Mouse (Mus musculus) intestine, postnatal 0 days (tissue): Measurements from ENCODE around the gene AI467606. TPM values are rescaled to one million over a fixed set of nuclear protein-coding genes. Genes with fewer than 3 reads are reported as not detected.
A peak's percentile ranks its signal among the peaks of the same experiment; 100 is the strongest.

ENCODE experiments used
- ATAC-seq: fragments of 200-750 bp; cut with Nextera tagmentation; 2 replicates; pipeline ENCODE4 v1.8.0; 2017; ENCODE audit warnings: mild to moderate bottlenecking, moderate TSS enrichment, moderate library complexity
- H3K27ac ChIP-seq: fragments of 300-500 bp; sonication (generic); 2 replicates; pipeline ENCODE4 v1.5.1; 2014; ENCODE audit warnings: mild to moderate bottlenecking, low read depth, low read length, moderate library complexity
- H3K27me3 ChIP-seq: fragments of 300-500 bp; sonication (generic); replicated peaks from 2 replicates; pipeline ENCODE4 v1.6.1; 2014; ENCODE audit warnings: low read length, mixed read lengths; ENCODE audit not compliant: control insufficient read depth, insufficient read depth
- H3K36me3 ChIP-seq: fragments of 300-500 bp; sonication (generic); 2 replicates; pipeline ENCODE4 v1.6.1; 2014; ENCODE audit warnings: mild to moderate bottlenecking, moderate library complexity; ENCODE audit not compliant: control insufficient read depth, insufficient read depth
- H3K4me1 ChIP-seq: fragments of 300-500 bp; sonication (generic); replicated peaks from 2 replicates; pipeline ENCODE4 v1.6.1; 2014; ENCODE audit warnings: antibody characterized with exemption, low read length, mixed read lengths; ENCODE audit not compliant: control insufficient read depth, insufficient read depth
- H3K4me2 ChIP-seq: fragments of 300-500 bp; sonication (generic); replicated peaks from 2 replicates; pipeline ENCODE4 v1.6.1; 2014; ENCODE audit warnings: low read depth, mild to moderate bottlenecking, moderate library complexity
- H3K4me3 ChIP-seq: fragments of 300-500 bp; sonication (generic); 2 replicates; pipeline ENCODE4 v1.5.1; 2014; ENCODE audit warnings: low read depth, low read length
- H3K9ac ChIP-seq: fragments of 300-500 bp; sonication (generic); 2 replicates; pipeline ENCODE4 v1.6.1; 2014; ENCODE audit warnings: mild to moderate bottlenecking, low read depth, low read length
- H3K9me3 ChIP-seq: fragments of 300-500 bp; sonication (generic); 2 replicates; pipeline ENCODE4 v1.6.1; 2016; ENCODE audit warnings: mixed run types; ENCODE audit not compliant: control insufficient read depth
- CTCF ChIP-seq: sonication (generic); IDR thresholded peaks from 2 replicates; pipeline ENCODE4 v1.5.1; 2016; ENCODE audit warnings: low read depth, mild to moderate bottlenecking, control low read depth, antibody characterized with exemption, moderate library complexity
- WGBS: fragments of 180-500 bp; shearing (Covaris S2); extraction: QIAGEN DNeasy Blood & Tissue Kit; methylation state at CpG from one replicate; pipeline ENCODE4 v1.1.7; 2014; 5-methylcytosine and 5-hydroxymethylcytosine counted together
- polyA plus RNA-seq: library from polyadenylated mRNA; unstranded; fragments of >200 nt; fragmentation: Nextera tagmentation; extraction: Ambion mirVana; gene quantifications from 2 replicates; pipeline ENCODE4 v1.2.1, GENCODE M21; 2015

The AI467606 gene
- polyA plus RNA-seq, 1 experiment from 2014 or later: 5.2 TPM

- ATAC-seq: peak; percentile 89
- 37% methylated on average over 4 of the region's 4 CpGs for WGBS
- H3K9me3 ChIP-seq: no peaks in the 10 kb centered on the region
- no peaks in the 10 kb centered on the region for H3K36me3 ChIP-seq
- no peak overlapping the region for H3K9ac ChIP-seq
- no peak overlapping the region for H3K4me2 ChIP-seq
- H3K4me3 ChIP-seq: no peak overlapping the region
- peaks cover 10% of the 10 kb centered on the region; the same call in 1 of the 2 replicates for H3K27me3 ChIP-seq
- H3K4me1 ChIP-seq: no peaks in the 10 kb centered on the region
- no peak overlapping the region for H3K27ac ChIP-seq
- TF ChIP-seq CTCF: no peak
These were observed 20.2 kb upstream of the AI467606 start for GRCm38 (mm10) chr7:127070871-127071413.

- ATAC-seq: no peak
- Histone ChIP-seq H3K9me3 (no peaks in the 10 kb centered on the region), H3K36me3 (no peaks in the 10 kb centered on the region), H3K4me2 (no peak overlapping the region), H3K4me1 (no peaks in the 10 kb centered on the region), H3K9ac (no peak overlapping the region), H3K27me3 (peaks cover 10% of the 10 kb centered on the region; the same call in 1 of the 2 replicates), H3K27ac (no peak overlapping the region), H3K4me3 (no peak overlapping the region)
- TF ChIP-seq CTCF: no peak
- WGBS: 75% methylated on average over 4 of the region's 4 CpGs
These were observed 17.9 kb upstream of the AI467606 start for GRCm38 (mm10) chr7:127073221-127073620.

DNA sequence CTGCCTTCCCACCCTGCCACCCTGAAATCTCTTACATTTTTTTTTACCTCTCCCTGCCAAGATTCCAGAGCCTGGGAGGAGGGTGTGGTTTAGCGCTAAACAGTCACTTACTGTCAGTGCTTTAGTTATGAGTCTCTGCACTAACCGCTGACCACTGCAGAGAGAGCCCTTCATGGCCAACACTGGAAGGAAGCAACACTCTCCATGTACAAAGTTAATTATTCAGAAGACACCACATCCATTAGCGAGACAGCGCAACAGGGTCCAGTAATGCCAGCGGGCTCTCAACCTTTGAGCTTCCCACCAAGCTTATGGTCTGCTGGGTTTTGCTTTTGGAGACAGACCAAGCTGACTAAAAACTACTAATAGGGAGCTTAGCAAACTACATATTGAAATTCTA lies 15.0 kb upstream of the AI467606 start:
- Histone ChIP-seq H3K9me3 (no peaks in the 10 kb centered on the region), H3K4me3 (no peak overlapping the region), H3K36me3 (no peaks in the 10 kb centered on the region), H3K9ac (no peak overlapping the region), H3K27ac (no peak overlapping the region), H3K27me3 (peaks cover 10% of the 10 kb centered on the region; the same call in 1 of the 2 replicates), H3K4me2 (no peak overlapping the region), H3K4me1 (no peaks in the 10 kb centered on the region)
- 85% methylated on average over 5 of the region's 5 CpGs for WGBS
- no peak for ATAC-seq
- TF ChIP-seq CTCF: no peak

- no peak for ATAC-seq
- no peak overlapping the region for H3K4me3 ChIP-seq
These were observed 13.5 kb upstream of the AI467606 start for GRCm38 (mm10) chr7:127077692-127078091.

DNA sequence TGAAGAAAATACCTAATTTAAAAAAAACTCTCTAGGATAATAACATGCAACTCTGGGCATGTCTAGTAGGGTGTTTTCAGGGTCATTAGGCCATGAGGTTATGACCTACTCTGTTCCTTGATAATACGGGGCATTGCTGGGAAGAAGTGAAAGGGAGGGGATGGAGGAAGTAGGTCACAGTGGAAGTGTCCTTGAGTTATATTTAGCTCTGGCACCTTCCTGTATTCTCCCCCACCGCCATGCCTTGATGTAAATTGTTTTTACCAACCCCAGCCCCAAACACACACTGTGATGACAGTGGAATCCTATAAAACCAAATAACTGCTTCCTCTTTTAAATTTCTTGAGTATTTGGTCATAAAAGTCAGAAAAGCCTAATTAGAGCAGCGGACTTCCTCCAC lies 11.1 kb upstream of the AI467606 start:
- no peak overlapping the region for H3K27ac ChIP-seq
- no peaks in the 10 kb centered on the region for H3K27me3 ChIP-seq
- H3K4me2 ChIP-seq: no peak overlapping the region
- no peak for ATAC-seq
- H3K36me3 ChIP-seq: no peaks in the 10 kb centered on the region
- no peak overlapping the region for H3K9ac ChIP-seq
- no peak for TF ChIP-seq CTCF
- H3K9me3 ChIP-seq: no peaks in the 10 kb centered on the region
- no peak overlapping the region for H3K4me3 ChIP-seq
- H3K4me1 ChIP-seq: no peaks in the 10 kb centered on the region
- 50% methylated on average over 3 of the region's 3 CpGs for WGBS

More at GRCm38 (mm10) chr7:127077692-127078091, 13.5 kb upstream of the AI467606 start:
- no peaks in the 10 kb centered on the region for H3K4me1 ChIP-seq
- H3K27me3 ChIP-seq: peaks cover 5% of the 10 kb centered on the region; the same call in 1 of the 2 replicates
- WGBS: 87% methylated on average over 3 of the region's 3 CpGs
- no peaks in the 10 kb centered on the region for H3K36me3 ChIP-seq
- H3K9me3 ChIP-seq: no peaks in the 10 kb centered on the region
- H3K4me2 ChIP-seq: no peak overlapping the region
- peak; percentile 41 for TF ChIP-seq CTCF
- H3K9ac ChIP-seq: no peak overlapping the region
- H3K27ac ChIP-seq: no peak overlapping the region

DNA sequence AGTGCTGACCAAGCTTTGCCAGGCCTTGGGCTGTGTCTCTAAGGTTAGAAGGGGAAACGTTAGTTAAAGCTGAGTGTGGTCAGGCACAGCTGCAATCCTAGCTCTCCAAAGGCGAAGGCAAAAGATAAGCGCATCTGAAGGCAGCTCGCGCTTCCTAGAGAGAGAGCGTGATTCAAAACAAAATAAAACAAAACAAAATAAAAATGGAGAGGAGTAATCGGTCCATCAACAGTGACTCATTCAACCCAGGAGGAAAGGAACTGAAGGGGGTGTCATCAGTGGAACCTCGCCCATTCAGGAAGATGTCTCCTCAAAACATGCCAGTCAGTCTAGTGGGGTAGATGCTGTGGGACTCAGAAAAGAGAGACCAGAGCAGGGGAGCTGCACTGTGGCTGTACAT lies 8.9 kb upstream of the AI467606 start:
- TF ChIP-seq CTCF: no peak
- Histone ChIP-seq H3K4me3 (no peak overlapping the region), H3K9me3 (no peaks in the 10 kb centered on the region), H3K36me3 (no peaks in the 10 kb centered on the region), H3K9ac (no peak overlapping the region), H3K27ac (no peak overlapping the region), H3K4me2 (no peak overlapping the region), H3K27me3 (no peaks in the 10 kb centered on the region), H3K4me1 (no peaks in the 10 kb centered on the region)
- 82% methylated on average over 8 of the region's 8 CpGs for WGBS
- ATAC-seq: no peak

DNA sequence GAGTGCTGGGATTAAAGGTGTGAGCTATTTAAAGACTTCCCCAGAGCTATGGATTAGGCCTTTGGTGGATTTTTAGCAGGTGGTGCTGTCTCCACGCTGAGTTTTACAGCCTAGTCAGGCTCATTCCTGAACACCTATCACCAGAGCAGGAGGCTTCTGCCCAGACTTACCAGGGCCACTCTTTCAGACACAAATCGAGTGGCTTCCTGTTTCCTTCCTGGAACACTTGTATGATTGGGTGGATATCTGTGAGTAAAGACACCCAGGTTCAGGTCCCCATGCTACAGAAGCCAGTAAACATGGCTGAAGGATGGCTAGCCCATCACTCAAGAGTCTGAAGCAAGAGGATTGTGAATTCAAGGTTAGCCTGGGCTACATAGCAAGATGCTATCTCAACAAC lies 8.2 kb upstream of the AI467606 start:
- Histone ChIP-seq H3K4me3 (no peak overlapping the region), H3K27ac (no peak overlapping the region), H3K36me3 (no peaks in the 10 kb centered on the region), H3K27me3 (no peaks in the 10 kb centered on the region), H3K4me2 (no peak overlapping the region), H3K9ac (no peak overlapping the region), H3K9me3 (no peaks in the 10 kb centered on the region), H3K4me1 (no peaks in the 10 kb centered on the region)
- 51% methylated on average over 2 of the region's 2 CpGs for WGBS
- TF ChIP-seq CTCF: no peak
- ATAC-seq: no peak
